11 mouse cellular contexts compared by ENCODE assay signal in genomic region chr14:32465889-32466288, GRCm38 (mm10). TPM values are rescaled to one million over a fixed set of nuclear protein-coding genes. Genes with fewer than 3 reads are reported as not detected.
DNase-seq lines count a peak whose midpoint lies in the region; ATAC-seq and TF ChIP-seq lines count a peak whose summit lies in the region.
"Had no signal": no experiment of that assay in that cellular context is flagged by ENCODE, and none has a peak within 500 bp of the region (broad histone marks: within the 10 kb centered on the region; RNA-seq: fewer than 3 reads in every experiment).

Gene Chat (minus strand): TSS chr14:32465989.

- DNase-seq in kidney, postnatal 0 days (ENCODE audit: low spot score) = no peak
- no peak for DNase-seq in kidney, adult 2 months
- no peak for DNase-seq in forebrain, embryonic 11.5 days (ENCODE audit: low spot score)
- no peak for DNase-seq in testis, postnatal 10 days (ENCODE audit: low spot score)
- no peak for DNase-seq in adrenal gland, postnatal 25 days
- DNase-seq in cerebellum, postnatal 4 days (ENCODE audit: low spot score in 2 of 2) = no peak
- DNase-seq: adrenal gland, postnatal 36 days had no signal

- H3K4me2 ChIP-seq in kidney, postnatal 0 days (ENCODE audit: low read length) = peak within 1 kb of the TSS; percentile 44
- peak within 1 kb of the TSS; percentile 57 for H3K4me2 ChIP-seq in forebrain, embryonic 11.5 days (ENCODE audit: low read depth, low read length, severe bottlenecking)
- peak within 1 kb of the TSS; percentile 53 for H3K4me2 ChIP-seq in intestine, embryonic 16.5 days (ENCODE audit: low read depth, low read length)
- peak within 1 kb of the TSS; percentile 55 for H3K4me2 ChIP-seq in neural tube, embryonic 14.5 days (ENCODE audit: low read depth, low read length)

- no peaks in the 10 kb centered on the region for H3K4me1 ChIP-seq in kidney, postnatal 0 days (replicated peaks; ENCODE audit: insufficient read depth, low read length)
- no peaks in the 10 kb centered on the region for H3K4me1 ChIP-seq in kidney, adult 2 months (ENCODE audit: control insufficient read depth, insufficient read depth, low read length)
- peaks cover 12% of the 10 kb centered on the region for H3K4me1 ChIP-seq in forebrain, embryonic 11.5 days (replicated peaks; ENCODE audit: control insufficient read depth, insufficient read depth, low read length)
- peaks cover 16% of the 10 kb centered on the region for H3K4me1 ChIP-seq in intestine, embryonic 16.5 days (ENCODE audit: control insufficient read depth, insufficient read depth, low read length)
- H3K4me1 ChIP-seq in neural tube, embryonic 14.5 days (ENCODE audit: control insufficient read depth, insufficient read depth, low read length) = 0 out of 2 replicates have a peak, but pooled peaks cover 5% of the 10 kb centered on the region

- TF ChIP-seq CTCF in kidney, postnatal 0 days (IDR thresholded peaks at IDR 0.05; ENCODE audit: low read depth) = no peak
- TF ChIP-seq CTCF in kidney, adult 2 months (conservative IDR thresholded peaks at IDR 0.05; ENCODE audit: insufficient read depth, insufficient read length, low read depth, low read length) = no peak

- no peak for ATAC-seq in kidney, postnatal 0 days (replicated peaks; ENCODE audit: low FRiP score, low read depth)
- no peak for ATAC-seq in forebrain, embryonic 11.5 days (replicated peaks; ENCODE audit: low FRiP score)
- ATAC-seq in intestine, embryonic 16.5 days = no peak
- ATAC-seq in neural tube, embryonic 14.5 days (ENCODE audit: low read depth) = no peak

- no peaks in the 10 kb centered on the region for H3K9me3 ChIP-seq in kidney, postnatal 0 days (replicated peaks; ENCODE audit: low read length)
- no peaks in the 10 kb centered on the region for H3K9me3 ChIP-seq in forebrain, embryonic 11.5 days (ENCODE audit: control insufficient read depth, low read length)
- no peaks in the 10 kb centered on the region for H3K9me3 ChIP-seq in intestine, embryonic 16.5 days (ENCODE audit: control insufficient read depth, low read length)
- no peaks in the 10 kb centered on the region for H3K9me3 ChIP-seq in neural tube, embryonic 14.5 days (ENCODE audit: control insufficient read depth, low read length)

- H3K9ac ChIP-seq in kidney, postnatal 0 days (ENCODE audit: low read depth, low read length) = no peak within 1 kb of the TSS
- no peak within 1 kb of the TSS for H3K9ac ChIP-seq in forebrain, embryonic 11.5 days (ENCODE audit: low read length)
- H3K9ac ChIP-seq in intestine, embryonic 16.5 days (ENCODE audit: low read depth, low read length) = no peak within 1 kb of the TSS
- H3K9ac ChIP-seq in neural tube, embryonic 14.5 days (replicated peaks; ENCODE audit: low read depth, low read length) = 0 out of 2 replicates have a peak within 1 kb of the TSS, but pooled peaks have one; percentile 25

- H3K27ac ChIP-seq in kidney, postnatal 0 days = no peak within 1 kb of the TSS
- H3K27ac ChIP-seq in kidney, adult 2 months (ENCODE audit: insufficient read depth, low read depth, low read length) = no peak within 1 kb of the TSS
- no peak within 1 kb of the TSS for H3K27ac ChIP-seq in forebrain, embryonic 11.5 days (ENCODE audit: low read depth, low read length)
- no peak within 1 kb of the TSS for H3K27ac ChIP-seq in intestine, embryonic 16.5 days (ENCODE audit: low read length)
- no peak within 1 kb of the TSS for H3K27ac ChIP-seq in neural tube, embryonic 14.5 days (ENCODE audit: low read depth, low read length)

- H3K4me3 ChIP-seq in kidney, postnatal 0 days (replicated peaks; ENCODE audit: low read depth, low read length) = peak within 1 kb of the TSS; percentile 16
- H3K4me3 ChIP-seq in kidney, adult 2 months (ENCODE audit: insufficient read depth, low read depth, low read length) = no peak within 1 kb of the TSS
- H3K4me3 ChIP-seq in forebrain, embryonic 11.5 days (ENCODE audit: low read depth, low read length) = peak within 1 kb of the TSS; percentile 32
- peak within 1 kb of the TSS; percentile 45 for H3K4me3 ChIP-seq in intestine, embryonic 16.5 days (ENCODE audit: low read length)
- H3K4me3 ChIP-seq in neural tube, embryonic 14.5 days (ENCODE audit: low read depth, low read length) = peak within 1 kb of the TSS; percentile 34
- H3K4me3 ChIP-seq: myocyte had no signal

- TF ChIP-seq POLR2A in kidney, adult 2 months (IDR thresholded peaks at IDR 0.05; ENCODE audit: low read depth, low read length) = no peak

- H3K27me3 ChIP-seq in kidney, postnatal 0 days (ENCODE audit: insufficient read depth, low read length) = peaks cover 72% of the 10 kb centered on the region
- no peaks in the 10 kb centered on the region; the same call in 1 of the 2 replicates for H3K27me3 ChIP-seq in kidney, adult 2 months (replicated peaks; ENCODE audit: control insufficient read depth, insufficient read depth, low read length)
- peaks cover 64% of the 10 kb centered on the region for H3K27me3 ChIP-seq in forebrain, embryonic 11.5 days (ENCODE audit: control insufficient read depth, insufficient read depth, low read length)
- H3K27me3 ChIP-seq in intestine, embryonic 16.5 days (replicated peaks; ENCODE audit: control insufficient read depth, insufficient read depth, low read length) = peaks cover 64% of the 10 kb centered on the region
- H3K27me3 ChIP-seq in neural tube, embryonic 14.5 days (ENCODE audit: control insufficient read depth, insufficient read depth, low read length) = peaks cover 60% of the 10 kb centered on the region

- H3K36me3 ChIP-seq in kidney, postnatal 0 days (ENCODE audit: insufficient read depth, low read length) = no peaks in the 10 kb centered on the region
- no peaks in the 10 kb centered on the region for H3K36me3 ChIP-seq in kidney, adult 2 months (ENCODE audit: control insufficient read depth, insufficient read depth, low read length)
- no peaks in the 10 kb centered on the region for H3K36me3 ChIP-seq in forebrain, embryonic 11.5 days (ENCODE audit: control insufficient read depth, insufficient read depth, low read length)
- no peaks in the 10 kb centered on the region for H3K36me3 ChIP-seq in intestine, embryonic 16.5 days (ENCODE audit: control insufficient read depth, insufficient read depth, low read length)
- H3K36me3 ChIP-seq in neural tube, embryonic 14.5 days (ENCODE audit: control insufficient read depth, insufficient read depth, low read length) = no peaks in the 10 kb centered on the region

- 16% methylated on average over 13 of the region's 13 CpGs for WGBS in kidney, postnatal 0 days
- WGBS in kidney, adult 2 months = 16% methylated on average over 13 of the region's 13 CpGs
- WGBS in forebrain, embryonic 11.5 days = 14% methylated on average over 13 of the region's 13 CpGs
- WGBS in intestine, embryonic 16.5 days = 16% methylated on average over 13 of the region's 13 CpGs
- 15% methylated on average over 13 of the region's 13 CpGs for WGBS in neural tube, embryonic 14.5 days

RNA-seq across cellular contexts. Expression of gene Chat, which starts in this region (rescaled TPM):
- polyA plus RNA-seq in kidney, postnatal 0 days (2015; fragmentation: Nextera tagmentation; extraction: Ambion mirVana) = 0.10 TPM in 1 of 2 replicates, not detected in the other
- not detected in 2 replicates for polyA plus RNA-seq in kidney, adult 2 months (2012; rRNA removed)
- polyA plus RNA-seq in forebrain, embryonic 11.5 days (2014; fragmentation: Nextera tagmentation; extraction: Ambion mirVana) = not detected in 2 replicates
- polyA plus RNA-seq in intestine, embryonic 16.5 days (2015; fragmentation: Nextera tagmentation; extraction: Ambion mirVana) = 1.4 and 1.5 TPM in 2 replicates
- polyA plus RNA-seq in neural tube, embryonic 14.5 days (2014; fragmentation: Nextera tagmentation; extraction: Ambion mirVana) = 4.0 and 4.3 TPM in 2 replicates
- total RNA-seq in adrenal gland, postnatal 25 days (2021) = not detected in 2 replicates
- total RNA-seq: adrenal gland, postnatal 36 days; gastrocnemius, postnatal 4 days had no signal
- polyA plus RNA-seq: myocyte had no signal
